Mouse (Mus musculus): ENCODE measurements around the gene Gbp8. TPM values are rescaled to one million over a fixed set of nuclear protein-coding genes. Genes with fewer than 3 reads are reported as not detected.
"Not testable (repeated sequence)": the region's sequence is repeated elsewhere in the genome, so short reads cannot be mapped to it uniquely, and the experiment has no call there.

Gbp8 gene
- 0.26 and 0.54 TPM in 2 replicates for polyA plus RNA-seq (2015; fragmentation: Nextera tagmentation; extraction: Ambion mirVana)

DNA sequence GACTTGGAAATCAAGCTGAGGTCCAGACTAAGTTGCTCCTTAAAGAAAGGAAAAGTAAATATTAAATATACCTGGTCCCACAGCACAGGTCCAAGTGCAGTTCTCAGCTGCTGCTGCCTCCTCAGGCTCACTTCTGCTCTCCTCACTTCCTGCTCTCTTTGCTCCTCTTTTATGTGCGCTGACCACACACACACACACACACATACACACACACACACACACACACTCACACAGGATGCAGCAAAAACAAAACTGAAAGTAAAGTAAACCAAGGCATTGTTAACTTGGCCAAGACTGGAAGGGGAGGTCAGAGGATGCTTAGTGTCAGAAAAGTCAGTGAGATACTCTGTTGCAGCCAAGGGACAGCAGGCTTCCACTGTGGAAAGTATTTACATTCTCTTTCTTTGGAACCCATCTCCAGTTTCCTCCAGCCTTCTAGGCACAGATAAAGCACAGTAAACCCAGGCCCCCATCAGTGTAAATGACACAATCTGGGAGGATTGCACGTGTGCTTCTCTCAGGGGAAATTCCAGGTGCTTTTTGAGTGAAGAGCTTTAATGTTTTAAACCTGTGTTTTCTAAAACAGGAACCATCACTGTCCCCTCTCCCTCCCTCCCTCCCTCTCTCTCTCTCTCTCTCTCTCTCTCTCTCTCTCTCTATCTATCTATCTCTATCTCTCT is at the start of gene Gbp8, which contains the start of the genes Gbp9 and Gbp4:
Gene Gbp8 (minus strand): TSS at position 132 of the 680 bp plus-strand sequence.
Gene Gbp9 (minus strand): TSS at position 131 of the 680 bp plus-strand sequence.
Gene Gbp4 (minus strand): TSS at position 178 of the 680 bp plus-strand sequence.
- WGBS = 22% methylated on average over 2 of the region's 2 CpGs

DNA sequence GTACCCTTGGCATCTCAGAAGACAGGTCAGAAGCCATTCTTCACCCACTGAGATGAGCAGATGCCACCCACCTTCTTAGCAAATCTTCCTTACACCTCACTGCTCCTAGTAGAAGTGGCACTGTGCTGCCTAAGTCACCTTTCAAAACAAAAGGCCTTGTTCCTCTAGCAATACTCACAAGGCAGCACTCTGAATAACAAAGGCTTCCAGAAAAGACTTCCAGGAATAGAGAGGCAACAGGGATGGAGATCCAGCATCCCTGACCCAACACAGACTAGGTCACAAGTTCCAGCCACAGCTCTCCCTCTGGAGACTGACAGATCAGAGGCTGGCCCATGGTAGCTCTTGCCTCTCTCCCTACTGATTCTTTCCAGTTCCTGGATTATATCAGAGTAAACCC is 42.1 kb upstream of the Gbp8 start:
- no peaks in the 10 kb centered on the region for H3K36me3 ChIP-seq (ENCODE audit: control insufficient read depth, insufficient read depth)
- H3K9ac ChIP-seq (replicated peaks; ENCODE audit: low read depth, low read length) = no peak overlapping the region
- no peak overlapping the region for H3K4me3 ChIP-seq (replicated peaks; ENCODE audit: low read length)
- no peaks in the 10 kb centered on the region for H3K4me1 ChIP-seq (replicated peaks; ENCODE audit: control insufficient read depth, insufficient read depth, low read length)
- ATAC-seq = no peak
- no peak overlapping the region for H3K27ac ChIP-seq (ENCODE audit: low read length)
- no peaks in the 10 kb centered on the region for H3K9me3 ChIP-seq (ENCODE audit: control insufficient read depth, low read length)
- no peak overlapping the region for H3K4me2 ChIP-seq (ENCODE audit: low read length)
- H3K27me3 ChIP-seq (replicated peaks; ENCODE audit: control insufficient read depth, insufficient read depth, low read length) = no peaks in the 10 kb centered on the region

More for the DNA sequence above, at the start of gene Gbp8, which contains the start of the genes Gbp9 and Gbp4:
- not testable (repeated sequence) for H3K4me1 ChIP-seq (replicated peaks; ENCODE audit: control insufficient read depth, insufficient read depth, low read length); ATAC-seq; H3K27ac ChIP-seq (ENCODE audit: low read length); H3K9ac ChIP-seq (replicated peaks; ENCODE audit: low read depth, low read length); H3K4me2 ChIP-seq (ENCODE audit: low read length); H3K9me3 ChIP-seq (ENCODE audit: control insufficient read depth, low read length); H3K27me3 ChIP-seq (replicated peaks; ENCODE audit: control insufficient read depth, insufficient read depth, low read length); H3K36me3 ChIP-seq (ENCODE audit: control insufficient read depth, insufficient read depth); H3K4me3 ChIP-seq (replicated peaks; ENCODE audit: low read length)

DNA sequence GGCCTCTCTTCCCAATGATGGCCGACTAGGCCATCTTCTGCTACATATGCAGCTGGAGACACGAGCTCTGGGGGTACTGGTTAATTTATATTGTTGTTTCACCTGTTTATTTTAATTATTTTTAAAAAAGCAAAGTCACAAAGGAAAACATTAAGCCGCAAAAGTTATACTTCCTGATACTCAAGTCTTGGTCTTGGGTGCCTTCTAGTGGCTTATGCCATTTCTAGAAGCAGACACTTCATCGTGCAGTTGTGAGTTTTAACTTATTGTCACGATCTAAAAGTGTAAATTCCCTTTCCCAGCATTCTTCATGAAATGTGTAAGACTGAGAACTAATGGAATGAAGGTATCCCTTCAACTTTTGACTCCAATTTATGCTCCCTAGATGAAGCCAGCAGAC is 17.2 kb upstream of the Gbp8 start:
- WGBS = 87% methylated on average over 5 of the region's 5 CpGs

DNA sequence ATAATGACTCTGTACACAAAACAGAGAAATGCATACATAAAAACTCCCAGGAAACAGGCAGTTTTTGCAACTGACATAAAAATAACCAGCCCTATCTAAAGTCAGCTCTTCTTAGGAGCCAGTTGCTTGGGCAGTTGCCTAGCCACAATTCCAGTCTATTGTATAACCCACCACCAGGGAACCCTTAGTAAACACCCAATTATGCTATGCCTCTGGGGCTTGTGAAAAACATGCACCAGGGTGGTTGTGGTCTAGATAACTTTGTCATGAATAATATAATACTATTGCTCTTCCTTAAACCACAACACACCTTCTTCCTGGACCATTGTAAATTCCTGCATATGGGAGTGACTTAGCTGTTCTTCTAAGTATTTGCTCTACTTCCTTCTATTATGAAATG is 14.7 kb upstream of the Gbp8 start:
- ATAC-seq = no peak
- Histone ChIP-seq H3K27ac (ENCODE audit: low read length) (no peak overlapping the region), H3K4me3 (replicated peaks; ENCODE audit: low read length) (no peak overlapping the region), H3K4me1 (replicated peaks; ENCODE audit: control insufficient read depth, insufficient read depth, low read length) (no peaks in the 10 kb centered on the region), H3K9ac (replicated peaks; ENCODE audit: low read depth, low read length) (no peak overlapping the region), H3K9me3 (ENCODE audit: control insufficient read depth, low read length) (no peaks in the 10 kb centered on the region), H3K36me3 (ENCODE audit: control insufficient read depth, insufficient read depth) (no peaks in the 10 kb centered on the region), H3K27me3 (replicated peaks; ENCODE audit: control insufficient read depth, insufficient read depth, low read length) (no peaks in the 10 kb centered on the region), H3K4me2 (ENCODE audit: low read length) (no peak overlapping the region)

More for the DNA sequence above, 17.2 kb upstream of the Gbp8 start:
- ATAC-seq = no peak
- no peaks in the 10 kb centered on the region for H3K4me1 ChIP-seq (replicated peaks; ENCODE audit: control insufficient read depth, insufficient read depth, low read length)
- H3K36me3 ChIP-seq (ENCODE audit: control insufficient read depth, insufficient read depth) = no peaks in the 10 kb centered on the region
- H3K27ac ChIP-seq (ENCODE audit: low read length) = no peak overlapping the region
- no peaks in the 10 kb centered on the region for H3K9me3 ChIP-seq (ENCODE audit: control insufficient read depth, low read length)
- no peak overlapping the region for H3K4me2 ChIP-seq (ENCODE audit: low read length)
- no peaks in the 10 kb centered on the region for H3K27me3 ChIP-seq (replicated peaks; ENCODE audit: control insufficient read depth, insufficient read depth, low read length)
- H3K9ac ChIP-seq (replicated peaks; ENCODE audit: low read depth, low read length) = no peak overlapping the region
- no peak overlapping the region for H3K4me3 ChIP-seq (replicated peaks; ENCODE audit: low read length)

DNA sequence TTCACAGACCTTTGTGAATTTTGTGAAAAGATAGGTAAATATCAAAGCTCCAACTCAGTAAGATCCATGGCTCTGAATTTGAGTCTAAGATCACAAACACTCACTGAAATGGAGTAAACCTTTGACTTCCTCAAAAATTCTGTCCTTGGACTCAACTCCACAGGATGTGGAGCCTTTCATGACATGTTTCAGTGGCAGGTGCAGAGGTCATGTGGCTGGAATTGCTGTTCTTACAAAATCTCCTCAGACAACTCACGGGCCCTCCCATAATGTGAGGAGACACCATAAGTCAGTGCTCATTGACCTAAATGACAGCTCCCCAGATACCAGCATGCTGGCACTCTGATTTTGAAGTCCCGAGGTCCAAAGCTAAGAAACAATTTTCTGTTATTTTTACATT is 8.7 kb upstream of the Gbp8 start:
- ATAC-seq; H3K27ac ChIP-seq (ENCODE audit: low read length): not testable (repeated sequence)
- 75% methylated on average over 2 of the region's 2 CpGs for whole genome bisulfite sequencing

DNA sequence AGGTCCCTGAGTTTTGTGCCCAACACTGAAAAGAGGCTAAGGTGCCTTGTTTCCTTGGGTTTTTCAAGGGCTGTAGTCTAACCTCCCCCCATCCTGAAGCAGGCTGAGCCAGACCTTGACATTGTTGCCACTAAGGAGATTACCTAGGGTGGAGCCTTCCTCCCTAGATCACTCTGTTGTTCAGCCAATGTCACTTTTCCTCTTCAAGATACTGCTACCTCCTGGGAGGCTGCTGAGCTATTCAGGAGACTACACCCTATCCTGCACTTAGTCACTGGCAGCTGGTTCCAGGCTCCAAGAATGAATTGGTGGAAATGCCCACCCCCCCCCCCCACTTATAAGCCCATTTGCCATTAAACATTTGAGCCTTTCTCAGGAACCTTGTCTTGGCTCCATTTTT is 7.1 kb upstream of the Gbp8 start:
- Histone ChIP-seq H3K27ac (ENCODE audit: low read length) (no peak overlapping the region), H3K4me3 (replicated peaks; ENCODE audit: low read length) (no peak overlapping the region), H3K4me1 (replicated peaks; ENCODE audit: control insufficient read depth, insufficient read depth, low read length) (no peaks in the 10 kb centered on the region), H3K27me3 (replicated peaks; ENCODE audit: control insufficient read depth, insufficient read depth, low read length) (no peaks in the 10 kb centered on the region), H3K9me3 (ENCODE audit: control insufficient read depth, low read length) (no peaks in the 10 kb centered on the region), H3K4me2 (ENCODE audit: low read length) (no peak overlapping the region), H3K9ac (replicated peaks; ENCODE audit: low read depth, low read length) (no peak overlapping the region), H3K36me3 (ENCODE audit: control insufficient read depth, insufficient read depth) (no peaks in the 10 kb centered on the region)
- ATAC-seq = no peak

More for the DNA sequence above, 8.7 kb upstream of the Gbp8 start:
- H3K4me3 ChIP-seq (replicated peaks; ENCODE audit: low read length); H3K4me1 ChIP-seq (replicated peaks; ENCODE audit: control insufficient read depth, insufficient read depth, low read length); H3K27me3 ChIP-seq (replicated peaks; ENCODE audit: control insufficient read depth, insufficient read depth, low read length); H3K4me2 ChIP-seq (ENCODE audit: low read length); H3K9ac ChIP-seq (replicated peaks; ENCODE audit: low read depth, low read length); H3K36me3 ChIP-seq (ENCODE audit: control insufficient read depth, insufficient read depth); H3K9me3 ChIP-seq (ENCODE audit: control insufficient read depth, low read length): not testable (repeated sequence)

DNA sequence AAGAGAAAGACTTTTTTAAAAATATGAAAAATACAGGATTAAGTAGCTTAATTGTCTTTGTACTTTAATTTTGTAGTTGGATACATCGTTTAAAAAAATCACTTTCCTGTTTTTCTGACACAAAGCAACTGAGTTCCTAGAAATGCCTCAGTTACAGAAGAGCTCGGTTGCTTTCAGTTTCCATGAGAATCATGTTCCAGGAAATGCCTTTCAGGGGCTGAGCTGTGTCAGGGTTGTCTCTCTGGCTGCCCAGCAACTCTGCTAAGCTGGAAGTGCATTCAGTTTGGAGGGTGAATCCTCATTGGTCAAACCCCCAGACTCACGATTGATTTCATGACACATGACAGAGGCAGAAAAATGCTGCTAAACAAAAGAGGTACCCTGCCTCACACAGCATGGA is 6.4 kb upstream of the Gbp8 start:
- H3K36me3 ChIP-seq (ENCODE audit: control insufficient read depth, insufficient read depth); H3K27me3 ChIP-seq (replicated peaks; ENCODE audit: control insufficient read depth, insufficient read depth, low read length); H3K4me2 ChIP-seq (ENCODE audit: low read length); ATAC-seq; H3K4me3 ChIP-seq (replicated peaks; ENCODE audit: low read length); H3K27ac ChIP-seq (ENCODE audit: low read length); H3K9me3 ChIP-seq (ENCODE audit: control insufficient read depth, low read length); H3K4me1 ChIP-seq (replicated peaks; ENCODE audit: control insufficient read depth, insufficient read depth, low read length); H3K9ac ChIP-seq (replicated peaks; ENCODE audit: low read depth, low read length): not testable (repeated sequence)
- WGBS = 50% methylated on average over 3 of the region's 3 CpGs

DNA sequence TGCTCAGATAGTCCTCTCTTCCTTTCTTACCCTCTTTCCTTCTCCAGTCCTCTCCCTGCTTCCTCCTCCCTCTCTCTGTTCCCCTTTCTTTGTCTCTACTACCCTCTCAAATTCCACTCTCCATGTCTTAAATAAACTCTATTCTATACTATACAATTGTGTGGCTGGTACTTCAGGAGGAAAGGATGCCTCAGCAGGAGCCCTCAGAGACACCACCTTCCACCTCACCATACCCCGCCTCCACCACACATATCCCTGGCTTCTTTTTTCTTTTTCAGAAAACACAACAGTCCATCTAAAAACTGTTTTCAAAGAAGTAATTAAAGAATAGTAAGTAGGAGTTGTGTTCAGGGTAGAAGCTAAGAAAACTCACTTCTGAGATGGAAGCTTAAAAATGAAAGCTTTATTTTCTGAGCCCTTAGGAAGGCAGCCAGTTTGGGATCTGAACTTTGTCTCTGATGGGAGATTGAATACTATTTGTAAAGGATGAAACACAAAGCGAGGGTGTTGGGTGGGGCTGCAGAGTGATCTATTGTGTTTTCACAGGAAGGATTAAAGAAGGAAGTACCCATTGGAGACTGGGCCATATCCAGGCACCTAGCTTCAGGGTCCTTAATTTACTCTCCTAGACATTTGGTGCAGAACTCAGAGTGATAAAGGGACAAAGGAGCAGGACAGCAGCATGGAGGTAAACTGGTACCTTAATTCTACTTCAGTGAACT is 910 bp upstream of the Gbp8 start:
- not testable (repeated sequence) for H3K4me3 ChIP-seq (replicated peaks; ENCODE audit: low read length); H3K4me2 ChIP-seq (ENCODE audit: low read length); H3K9ac ChIP-seq (replicated peaks; ENCODE audit: low read depth, low read length); ATAC-seq; H3K4me1 ChIP-seq (replicated peaks; ENCODE audit: control insufficient read depth, insufficient read depth, low read length); H3K9me3 ChIP-seq (ENCODE audit: control insufficient read depth, low read length); H3K27ac ChIP-seq (ENCODE audit: low read length); H3K27me3 ChIP-seq (replicated peaks; ENCODE audit: control insufficient read depth, insufficient read depth, low read length); H3K36me3 ChIP-seq (ENCODE audit: control insufficient read depth, insufficient read depth)
- WGBS = 24% methylated on average over 2 of the region's 2 CpGs

DNA sequence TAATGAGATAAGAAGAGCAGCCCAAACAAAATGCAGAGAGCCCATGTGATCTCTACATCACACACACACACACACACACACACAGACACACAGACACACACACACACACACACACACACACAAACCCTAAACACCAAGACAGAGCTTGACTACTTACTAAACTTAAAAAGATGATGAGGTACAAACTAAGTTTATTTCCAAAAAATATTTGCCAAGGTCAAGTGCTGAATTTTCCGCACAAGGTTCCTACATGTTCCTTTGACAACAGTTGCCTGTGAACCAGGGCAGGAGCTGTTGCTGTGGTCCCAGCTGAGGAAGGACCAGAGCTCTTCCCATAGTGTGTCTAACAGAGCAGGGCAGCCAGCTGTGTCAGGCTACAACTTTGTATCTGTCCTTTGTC is 434 bp downstream of the Gbp8 start:
- no peaks in the 10 kb centered on the region for H3K9me3 ChIP-seq (ENCODE audit: control insufficient read depth, low read length)
- H3K4me3 ChIP-seq (replicated peaks; ENCODE audit: low read length) = no peak overlapping the region
- H3K36me3 ChIP-seq (ENCODE audit: control insufficient read depth, insufficient read depth) = no peaks in the 10 kb centered on the region
- H3K27me3 ChIP-seq (replicated peaks; ENCODE audit: control insufficient read depth, insufficient read depth, low read length) = no peaks in the 10 kb centered on the region
- H3K9ac ChIP-seq (replicated peaks; ENCODE audit: low read depth, low read length) = no peak overlapping the region
- H3K4me2 ChIP-seq (ENCODE audit: low read length) = no peak overlapping the region
- WGBS = 89% methylated on average over 1 of the region's 1 CpGs
- no peak for ATAC-seq
- no peak overlapping the region for H3K27ac ChIP-seq (ENCODE audit: low read length)
- H3K4me1 ChIP-seq (replicated peaks; ENCODE audit: control insufficient read depth, insufficient read depth, low read length) = no peaks in the 10 kb centered on the region
